Mouse (Mus musculus): Measurements from ENCODE around the gene Tpst2.

Gene Tpst2

DNA sequence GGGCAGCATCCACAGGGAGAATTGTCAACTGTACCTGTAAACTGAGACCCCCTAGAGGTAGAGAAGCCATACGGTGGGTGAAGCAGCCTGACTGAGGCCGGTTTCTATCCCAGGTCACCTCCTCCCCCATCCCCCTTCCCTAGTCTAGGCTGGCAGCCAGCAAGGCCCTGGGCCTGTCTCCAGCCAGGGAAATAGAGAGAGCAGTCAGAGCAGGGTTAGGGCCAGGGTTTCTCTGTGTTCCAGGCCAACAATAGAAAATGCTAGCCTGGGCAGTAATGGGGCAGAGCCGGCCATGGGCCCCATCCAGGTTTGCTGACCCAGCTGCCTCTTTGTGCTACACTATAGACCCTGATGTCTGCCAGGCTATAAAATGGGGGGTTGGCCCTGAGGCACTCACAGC is 21.1 kb upstream of the Tpst2 start, which contains the start of gene Crybb1:
TSS of gene Crybb1 (plus strand) at position 390 of the 400 bp plus-strand sequence.
- no peak for DNase-seq (ENCODE audit: low spot score)

DNA sequence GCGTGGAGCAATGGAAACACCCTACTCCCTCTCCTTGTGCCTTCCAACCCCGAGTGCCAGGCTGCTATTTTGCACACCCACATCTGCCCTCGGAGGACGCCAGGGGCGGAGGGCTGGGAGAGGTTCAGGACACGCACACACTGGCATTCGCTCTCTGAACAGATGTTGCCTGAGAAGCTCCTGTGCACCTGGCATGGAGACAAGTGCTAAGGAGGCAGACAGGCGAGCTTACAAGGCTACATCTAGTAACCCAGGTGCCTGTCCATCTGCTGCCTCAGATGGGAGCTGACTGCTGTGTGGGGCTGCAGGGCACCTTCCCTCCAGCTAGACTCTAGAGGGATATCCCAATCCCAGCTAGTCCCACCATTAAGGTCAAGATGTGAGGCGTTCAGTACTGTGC is 20.0 kb upstream of the Tpst2 start:
- DNase-seq (ENCODE audit: low spot score): no peak

DNA sequence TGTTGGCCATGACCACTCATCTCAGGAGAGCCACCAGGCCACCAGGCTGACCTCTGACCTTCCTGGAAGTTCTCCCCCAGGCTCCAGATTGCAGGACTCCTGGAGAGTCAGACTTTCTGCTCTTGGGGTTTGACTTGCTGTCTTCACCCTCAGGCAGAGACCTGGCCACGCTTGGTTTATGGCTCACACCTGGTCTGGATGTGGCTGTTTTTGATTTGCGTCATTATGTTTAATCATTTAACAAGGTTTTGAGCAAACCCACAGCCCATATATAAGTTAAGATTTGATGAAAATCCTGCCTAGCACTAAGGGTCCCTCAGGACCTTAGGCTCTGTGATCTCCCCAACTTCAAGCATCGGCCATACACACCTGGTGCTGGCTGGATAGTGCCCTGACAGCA is 18.6 kb upstream of the Tpst2 start:
- DNase-seq (ENCODE audit: low spot score): no peak

DNA sequence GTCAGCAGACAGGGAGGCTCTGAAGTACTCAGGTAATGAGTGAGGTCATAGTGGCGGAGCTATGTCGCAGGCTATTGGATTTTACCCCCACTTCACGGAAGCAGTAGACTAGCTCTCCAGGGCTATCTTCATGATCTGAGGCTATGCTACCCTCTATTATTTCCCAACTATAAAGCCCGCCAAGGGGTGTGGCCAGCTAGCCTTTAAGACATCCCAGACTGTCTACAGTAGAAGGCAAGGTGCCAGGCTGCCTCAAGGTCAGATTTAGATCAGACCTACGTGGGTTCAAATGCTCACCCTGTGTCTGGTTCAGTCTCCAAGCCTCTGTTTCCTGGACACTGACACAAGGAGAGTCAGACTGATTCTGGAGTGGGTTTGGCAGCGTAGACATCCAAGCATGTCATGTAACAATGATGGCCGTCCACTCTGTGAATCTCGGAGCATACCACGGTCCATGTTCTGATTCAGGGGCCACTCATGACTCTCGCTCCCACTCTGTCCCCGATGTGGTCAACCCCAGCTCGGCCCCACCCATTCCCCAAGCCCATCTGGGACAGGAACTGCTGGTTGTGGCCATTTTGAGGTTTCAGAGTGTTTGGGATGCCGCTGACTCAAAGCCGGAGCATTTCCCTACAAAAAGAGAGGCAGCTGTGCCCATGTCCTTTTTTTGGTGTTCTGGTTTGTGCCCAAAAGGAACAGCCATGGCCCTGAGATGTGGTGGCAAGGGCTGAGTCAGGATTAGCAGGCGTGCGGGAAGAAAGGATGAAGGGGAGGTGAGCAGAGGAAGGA is 16.4 kb upstream of the Tpst2 start:
- DNase-seq (ENCODE audit: low spot score): no peak

DNA sequence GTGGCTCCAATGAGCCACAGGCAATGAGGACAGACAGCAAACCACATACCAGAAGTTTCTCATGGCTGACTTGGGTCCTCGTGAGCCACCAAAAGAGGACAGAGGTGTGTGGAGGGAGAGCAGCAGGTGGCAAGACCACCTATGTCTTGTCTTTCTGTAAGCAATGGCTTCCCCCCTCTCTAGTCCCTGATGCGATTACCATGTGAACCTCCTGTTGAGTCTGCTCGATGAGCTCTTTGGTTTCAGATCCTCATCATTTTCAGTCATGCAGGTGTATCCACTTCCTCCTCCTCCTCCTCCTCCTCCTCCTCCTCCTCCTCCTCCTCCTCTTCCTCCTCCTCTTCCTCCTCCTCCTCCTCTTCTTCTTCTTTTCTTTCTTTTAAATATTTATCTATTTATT is 15.7 kb upstream of the Tpst2 start:
- DNase-seq (ENCODE audit: low spot score): no peak

DNA sequence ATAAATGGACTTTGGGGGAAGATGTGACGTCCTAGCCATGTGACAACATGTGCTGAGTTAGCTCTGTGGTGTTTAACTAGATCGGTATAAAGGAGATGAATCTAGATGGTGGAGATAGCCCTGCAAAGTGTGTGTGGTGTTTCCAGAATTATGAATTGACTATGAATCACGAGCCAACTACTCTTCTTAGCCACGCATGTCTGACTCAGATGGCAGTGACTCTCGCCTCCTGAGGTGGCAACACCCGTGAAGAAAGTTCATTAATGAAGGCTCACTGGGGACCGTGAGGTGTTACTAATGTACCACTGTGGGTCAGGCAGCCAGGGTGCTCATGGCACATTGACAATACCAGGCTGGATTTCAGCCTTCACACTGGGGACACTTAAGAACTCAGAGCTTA is 12.4 kb upstream of the Tpst2 start:
- DNase-seq (ENCODE audit: low spot score): no peak

DNA sequence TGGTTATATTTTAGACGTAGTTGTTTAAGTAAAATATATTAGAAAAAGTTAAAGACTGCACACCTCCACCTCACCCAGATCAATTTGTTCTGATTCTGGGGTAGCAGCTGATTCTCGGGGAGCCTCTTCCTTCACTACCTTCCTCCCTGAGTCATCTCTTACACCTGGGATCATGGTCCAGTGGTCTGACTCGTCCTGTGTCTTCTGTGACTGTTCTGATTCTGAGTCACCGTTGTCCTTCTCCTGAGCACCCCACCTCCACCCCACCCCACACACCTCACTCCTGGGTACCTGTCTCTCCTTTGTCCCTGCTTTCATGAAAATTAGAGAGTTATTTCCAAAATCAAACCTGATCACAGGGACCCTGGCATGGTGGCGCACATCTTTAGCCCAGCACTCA is 11.4 kb upstream of the Tpst2 start:
- DNase-seq (ENCODE audit: low spot score): no peak

DNA sequence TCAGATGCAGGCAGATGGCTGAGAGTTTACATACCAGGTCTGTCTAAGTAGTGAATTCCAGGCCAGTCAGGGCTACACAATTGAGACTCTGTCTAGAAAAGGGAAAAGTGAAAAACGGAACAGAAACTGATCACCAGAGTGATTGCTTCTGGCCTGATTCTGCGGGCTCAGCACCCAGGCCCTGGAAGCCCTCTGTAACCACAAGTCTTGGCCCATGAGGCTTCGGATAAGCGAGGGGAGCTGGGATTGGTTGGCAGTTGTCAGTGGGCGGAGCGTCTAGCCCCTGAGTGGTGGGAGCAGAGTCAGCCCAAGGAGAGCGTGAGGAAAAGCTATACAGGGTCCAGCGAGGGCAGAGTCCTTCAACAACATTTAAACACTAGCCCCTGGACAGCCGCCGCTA is 11.0 kb upstream of the Tpst2 start:
- no peak for DNase-seq (ENCODE audit: low spot score)

DNA sequence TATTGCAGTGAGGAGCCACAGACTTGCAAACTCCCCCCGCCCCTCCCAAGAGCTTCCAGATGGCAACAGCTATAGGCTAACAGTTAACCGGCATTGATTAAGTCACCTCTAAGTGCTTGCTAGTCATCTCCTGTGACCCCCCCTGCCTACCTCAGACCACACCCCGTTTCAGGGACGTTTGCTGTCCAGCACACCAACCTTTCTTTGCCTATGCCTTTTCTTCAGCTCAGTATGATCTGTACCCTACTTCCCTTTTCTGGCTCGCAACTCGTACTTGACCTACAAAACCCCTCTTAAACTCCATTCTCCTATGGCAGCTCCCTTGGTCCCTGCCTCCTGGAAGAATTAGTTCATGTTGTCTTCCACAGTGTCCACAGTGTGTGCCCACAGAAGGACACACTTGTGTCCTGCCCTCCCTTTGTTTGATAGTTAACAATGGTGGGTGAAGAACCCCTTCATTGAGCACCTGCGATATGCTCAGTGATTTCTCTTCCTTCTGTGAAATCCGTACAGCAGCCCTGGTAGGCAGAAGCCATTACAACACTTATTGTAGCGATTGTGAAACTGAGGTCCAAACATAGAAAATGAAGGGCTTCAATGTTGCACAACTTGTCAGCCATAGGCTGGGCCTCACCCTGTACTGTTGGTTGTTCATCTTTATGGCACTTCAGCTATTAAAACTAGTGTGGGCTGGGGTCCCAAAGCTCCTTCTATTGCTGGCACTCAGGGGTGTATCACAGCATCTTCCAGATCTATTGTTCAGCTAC is 10.3 kb upstream of the Tpst2 start:
- DNase-seq (ENCODE audit: low spot score): peak; percentile 65

DNA sequence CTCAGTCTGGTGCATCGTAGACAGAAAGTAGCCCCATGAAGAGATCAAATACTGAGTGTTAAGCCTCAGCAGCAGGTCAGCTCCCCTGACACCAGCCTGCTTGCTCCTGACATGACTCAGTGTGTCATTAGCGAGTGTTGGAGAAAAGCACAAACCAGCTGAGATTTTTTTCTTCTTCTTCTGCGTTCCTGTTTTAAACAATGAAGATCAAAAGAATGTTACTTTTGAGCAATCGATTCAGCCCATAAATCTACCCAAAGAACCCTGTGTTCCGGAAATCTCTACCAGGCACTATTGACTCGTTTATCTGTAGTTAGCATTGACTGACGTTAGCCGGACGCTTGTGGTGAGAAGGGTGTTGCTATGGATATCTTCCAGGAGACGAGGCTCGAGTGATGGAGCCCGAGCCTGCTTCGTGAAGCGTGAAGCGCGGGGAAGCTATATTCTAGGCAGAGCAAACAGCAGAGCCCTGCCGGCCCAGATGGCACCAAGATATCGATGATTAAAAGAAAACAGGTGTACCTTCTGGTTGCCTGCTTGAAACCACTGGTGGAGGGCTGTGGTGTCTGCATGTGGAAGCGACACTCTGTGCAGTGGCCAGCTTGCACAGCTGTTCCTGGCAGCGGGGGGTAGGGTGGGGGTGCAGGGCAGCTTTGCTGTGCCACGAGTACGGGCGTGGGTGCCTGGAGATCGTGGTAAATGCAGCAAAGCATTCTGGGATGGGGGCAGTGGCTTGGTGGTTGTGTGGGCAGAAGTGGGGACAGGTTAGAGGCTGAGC is 5.5 kb upstream of the Tpst2 start:
- no peak for DNase-seq (ENCODE audit: low spot score)

DNA sequence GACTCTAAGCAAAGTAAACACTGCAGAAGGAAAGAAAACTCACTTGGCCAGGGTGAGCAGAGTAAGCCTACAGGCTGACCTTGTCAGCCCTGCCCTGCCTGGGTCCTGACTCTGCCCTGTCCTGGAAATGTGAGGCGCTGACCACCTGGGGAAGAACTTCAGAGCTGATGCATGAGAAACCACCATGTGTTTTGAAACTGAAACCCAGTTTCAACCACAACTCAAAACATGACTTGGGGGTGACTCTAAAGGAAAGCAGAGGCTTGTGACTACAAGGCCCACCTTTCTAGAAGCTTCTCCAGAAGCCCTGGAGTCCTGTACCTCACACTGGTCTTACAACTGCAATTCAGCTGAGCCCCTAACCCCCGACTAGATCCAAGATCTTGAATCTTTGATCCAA is 3.6 kb upstream of the Tpst2 start:
- no peak for DNase-seq (ENCODE audit: low spot score)

DNA sequence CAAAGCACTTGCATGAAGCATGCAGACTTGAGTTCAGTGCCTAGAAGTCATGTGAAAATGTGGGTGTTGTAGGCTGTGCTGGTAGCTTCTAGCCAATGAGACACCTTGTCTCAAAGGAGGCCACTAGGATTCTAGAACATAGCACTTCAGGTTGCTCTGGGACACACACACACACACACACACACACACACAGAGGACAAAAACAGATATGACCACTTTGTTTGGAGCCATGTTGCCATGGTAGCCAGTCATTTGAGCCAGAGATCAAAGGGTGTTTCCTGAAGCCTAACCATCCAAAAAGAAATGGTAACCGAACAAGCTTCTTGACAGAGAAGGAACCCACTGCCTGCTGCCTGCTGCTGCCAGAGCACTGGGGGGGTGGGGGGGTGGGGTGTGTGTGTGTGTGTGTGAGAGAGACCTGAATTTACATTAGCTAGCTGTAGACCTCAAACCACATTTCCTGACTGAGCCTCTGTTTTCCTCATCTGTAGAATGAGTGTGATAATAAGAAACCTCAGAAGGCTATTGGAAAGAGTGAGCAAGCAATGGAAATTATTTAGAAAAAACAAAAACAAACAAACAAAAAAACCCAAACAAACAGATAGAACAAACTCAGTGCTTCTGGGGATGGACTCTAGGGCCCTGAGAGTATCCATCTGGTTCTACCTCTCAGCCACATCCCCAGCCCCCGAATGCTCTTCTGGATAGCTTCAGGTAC is 2.6 kb upstream of the Tpst2 start:
- DNase-seq (ENCODE audit: low spot score): no peak

DNA sequence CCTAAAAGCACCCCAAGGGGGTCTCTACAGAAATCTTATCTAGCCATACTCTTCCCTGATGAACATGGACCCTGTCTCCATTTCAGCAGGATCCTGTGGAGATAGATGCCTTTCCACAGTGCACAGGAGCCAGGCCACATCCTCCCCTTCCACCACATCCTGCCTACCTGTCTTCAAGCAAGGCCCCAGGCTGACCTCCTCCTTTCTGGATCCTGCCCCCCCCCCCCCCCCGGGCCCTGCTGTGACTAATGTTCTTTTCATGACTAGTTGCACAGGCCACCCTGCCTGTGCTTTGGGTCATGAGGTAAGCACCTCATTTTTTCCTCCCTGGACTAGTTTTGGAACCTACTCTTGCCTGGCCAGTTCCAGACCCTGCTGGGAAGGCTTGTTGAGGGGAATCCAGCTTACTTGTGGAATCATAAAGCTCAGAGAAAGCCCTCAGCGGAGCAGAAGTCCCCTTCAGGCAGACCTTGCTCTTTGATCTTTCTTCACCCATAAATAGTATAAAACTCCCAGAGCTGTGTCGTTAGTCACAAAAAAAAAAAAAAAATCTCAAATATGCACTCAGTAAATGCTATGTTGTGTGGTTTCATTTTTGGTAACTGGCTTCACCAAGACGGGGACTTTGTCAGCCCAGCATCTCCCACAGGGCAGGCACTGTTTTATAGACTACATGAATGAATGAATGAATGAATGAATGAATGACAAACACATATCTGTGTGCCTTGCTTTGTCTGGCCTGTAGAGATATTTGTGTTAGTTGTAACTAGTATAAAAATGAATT is 1.3 kb upstream of the Tpst2 start:
- DNase-seq (ENCODE audit: low spot score): no peak

DNA sequence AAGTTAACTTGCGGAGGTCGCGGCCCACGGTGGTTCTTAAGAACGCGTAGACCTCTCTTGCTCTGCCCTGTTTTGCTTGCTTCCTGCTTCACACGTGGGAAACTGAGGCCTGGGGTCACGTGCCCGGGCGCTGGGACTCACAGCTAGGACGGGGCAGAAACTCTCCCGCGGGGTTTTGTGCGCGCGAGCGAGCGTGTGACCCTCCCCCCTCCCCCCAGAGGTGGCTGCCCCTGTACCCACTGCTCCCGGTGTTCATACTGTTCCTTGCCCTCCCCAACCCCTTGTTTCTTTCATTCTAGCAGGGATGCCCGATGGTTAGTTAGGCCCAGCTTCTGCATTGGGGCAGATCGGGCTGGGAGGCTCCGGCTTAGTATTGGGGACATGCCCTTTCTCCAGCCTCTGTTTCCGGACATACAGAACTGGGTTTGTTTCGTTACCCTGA is 437 bp downstream of the Tpst2 start:
- no peak for DNase-seq (ENCODE audit: low spot score)

DNA sequence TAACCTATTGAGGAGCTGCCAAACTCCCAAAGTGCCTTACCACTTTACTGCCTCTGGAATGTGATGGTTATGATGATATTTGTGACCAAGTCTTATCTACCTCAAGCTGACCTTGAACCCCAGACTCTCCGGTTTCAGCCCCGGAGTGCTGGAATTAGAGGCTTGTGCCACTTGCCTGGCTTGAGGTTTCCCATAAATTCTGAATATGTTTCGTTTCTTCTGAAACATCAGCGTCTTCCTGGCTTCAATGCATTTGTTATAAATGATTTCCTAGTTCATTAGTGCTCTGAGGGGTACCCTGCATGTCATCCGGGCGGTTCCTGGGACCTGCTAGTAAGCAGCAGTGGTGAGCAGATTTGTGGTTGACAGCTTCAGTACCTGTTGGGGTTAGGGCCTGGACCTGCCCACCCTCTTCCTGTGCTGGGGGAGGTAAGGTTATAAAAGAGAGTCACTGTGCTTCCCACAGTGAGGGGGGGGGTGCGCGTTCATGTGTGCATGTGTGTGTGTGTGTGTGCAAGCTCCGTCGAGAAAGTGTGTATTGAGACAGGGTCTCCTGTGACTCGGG is 1.5 kb downstream of the Tpst2 start:
- DNase-seq (ENCODE audit: low spot score): no peak

DNA sequence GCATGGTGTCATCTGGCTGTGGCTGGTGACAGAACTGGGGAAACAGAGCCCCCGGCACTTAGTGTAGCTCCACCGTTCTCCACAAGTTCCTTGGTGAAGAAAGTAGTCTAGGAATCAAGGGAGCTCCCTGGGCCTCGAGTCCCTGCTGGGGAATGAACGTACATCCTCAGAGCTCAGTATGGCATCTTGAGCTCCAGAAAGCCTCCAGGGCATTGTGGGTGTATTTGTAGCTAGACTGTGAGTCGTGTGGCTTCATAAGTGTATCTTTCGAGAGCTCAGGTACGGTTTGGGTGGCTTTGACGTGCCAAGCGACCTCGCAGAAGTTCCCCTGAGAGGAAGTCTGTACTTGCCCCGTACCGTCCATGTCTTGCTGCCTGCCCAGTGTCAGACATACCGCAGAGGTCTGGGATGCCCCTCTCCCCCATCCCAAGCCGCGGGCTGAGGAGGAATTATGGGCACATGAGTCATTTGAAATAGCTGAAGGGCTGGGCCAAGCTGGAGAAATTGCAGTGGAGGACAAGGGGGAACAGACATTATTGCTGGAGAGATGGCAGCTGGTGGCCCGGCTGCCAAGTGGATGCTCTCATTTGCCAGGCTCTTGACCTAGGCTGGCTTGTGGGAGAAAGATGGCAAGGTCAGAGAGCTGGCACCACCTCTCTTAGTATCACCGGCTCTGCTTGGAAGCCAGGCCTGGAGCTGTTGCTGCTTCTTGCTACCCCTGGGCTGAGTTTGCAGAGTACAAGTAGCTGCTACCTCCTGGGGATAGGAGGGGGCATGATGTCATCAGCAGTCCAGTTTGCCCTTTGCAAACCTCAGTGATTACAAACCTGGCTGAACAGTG is 2.9 kb downstream of the Tpst2 start:
- no peak for DNase-seq (ENCODE audit: low spot score)

DNA sequence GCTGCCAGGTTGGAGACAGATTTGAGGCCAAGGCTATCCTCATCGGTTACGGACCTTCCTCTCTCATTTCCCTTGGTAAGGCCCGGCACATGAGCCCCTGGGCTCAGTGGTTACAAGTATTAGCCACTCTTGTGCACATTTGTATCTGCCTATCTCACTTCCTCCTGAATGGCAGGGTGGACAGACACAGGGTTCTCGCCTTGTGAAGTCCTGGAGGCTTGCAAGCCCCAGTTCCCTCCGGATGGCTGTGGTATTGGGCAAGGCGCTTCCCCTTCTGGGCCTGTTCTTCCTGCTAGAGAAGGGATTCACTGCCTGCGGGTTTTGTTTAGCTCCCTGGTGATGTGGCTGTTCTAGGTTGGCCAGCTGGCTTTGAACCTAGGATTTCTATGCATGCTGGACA is 3.7 kb downstream of the Tpst2 start:
- no peak for DNase-seq (ENCODE audit: low spot score)

DNA sequence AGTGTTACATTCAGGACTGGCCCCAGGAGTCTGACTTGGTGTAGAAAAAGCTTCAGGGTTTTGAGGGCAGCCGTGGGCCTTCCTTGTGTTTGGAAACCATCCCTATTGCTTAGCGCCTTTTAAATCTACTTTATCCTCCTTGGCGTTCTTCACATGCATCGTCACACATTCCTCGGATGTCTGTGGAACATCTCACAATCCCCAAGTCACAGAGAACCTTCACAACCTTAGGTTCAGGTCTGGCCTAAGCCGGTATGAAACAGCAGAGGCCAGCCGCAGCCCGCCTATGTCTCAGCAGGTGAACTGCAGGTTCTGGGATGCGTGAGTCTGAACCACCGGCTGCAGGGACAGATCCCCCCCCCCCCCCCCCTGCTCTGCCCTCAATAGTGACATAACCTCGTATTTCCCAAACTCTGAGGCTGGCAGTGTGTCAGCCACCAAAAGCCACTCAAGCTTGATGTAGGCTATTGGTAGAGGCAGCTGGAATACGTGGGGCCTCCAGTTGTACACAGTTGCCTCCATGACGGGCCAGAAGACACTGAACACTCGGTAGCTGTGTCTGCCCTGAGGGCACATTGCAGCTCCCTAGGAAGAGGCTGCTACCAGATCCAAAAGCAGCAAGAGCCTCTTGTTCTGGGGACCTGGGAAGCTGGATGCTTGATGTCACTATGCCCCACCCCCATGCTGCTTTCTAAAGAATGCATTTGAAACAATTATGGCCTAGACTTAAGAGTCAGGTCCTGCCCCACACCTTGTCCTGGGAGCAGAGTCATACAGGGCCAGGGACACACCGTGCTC is 4.6 kb downstream of the Tpst2 start:
- DNase-seq (ENCODE audit: low spot score): no peak

DNA sequence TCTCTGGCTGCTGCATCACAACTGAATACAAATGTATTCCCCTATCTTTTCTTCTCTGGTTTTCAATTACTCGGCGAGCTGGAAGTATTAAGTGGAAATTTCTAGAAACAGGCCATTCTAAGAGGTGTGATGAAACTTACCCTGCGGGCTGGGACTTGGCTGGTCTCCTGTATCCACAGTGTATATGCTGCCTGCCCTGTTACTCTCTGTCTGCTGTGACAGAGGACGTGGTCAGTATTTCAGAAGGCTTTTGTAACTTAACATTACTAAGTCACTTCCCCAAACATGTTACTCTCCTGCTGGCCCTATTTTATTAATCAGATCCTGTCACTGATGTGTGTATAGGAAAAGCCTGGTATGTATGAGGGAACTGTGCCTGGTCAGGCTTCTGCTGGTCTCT is 5.2 kb downstream of the Tpst2 start:
- DNase-seq (ENCODE audit: low spot score): no peak
